Mouse (Mus musculus) liver, postnatal 0 days (tissue): ENCODE measurements at regions not wholly inside any gene's neighbourhood (a gene's known extent, or its start where the extent isn't known, plus 50 kb on each side); places are given as distances from the start of the nearest gene placed in this dataset.

Experiments
- CTCF ChIP-seq: sonication (generic); IDR thresholded peaks from 2 replicates; pipeline ENCODE4 v1.5.1; 2016; ENCODE audit warnings: antibody characterized with exemption, low read depth
- EP300 ChIP-seq: IDR thresholded peaks from 2 replicates; pipeline ENCODE4 v1.6.1; 2016; ENCODE audit warnings: antibody characterized with exemption, low read depth, mild to moderate bottlenecking

GRCm38 (mm10) chr3:35088241-35089080 lies 438.3 kb downstream of the Sox2 start:
- TF ChIP-seq CTCF (no peak), EP300 (no peak)
